Mouse (Mus musculus): ENCODE measurements at regions not wholly inside any gene's neighbourhood (a gene's known extent, or its start where the extent isn't known, plus 50 kb on each side); places are given as distances from the start of the nearest gene placed in this dataset.

DNA sequence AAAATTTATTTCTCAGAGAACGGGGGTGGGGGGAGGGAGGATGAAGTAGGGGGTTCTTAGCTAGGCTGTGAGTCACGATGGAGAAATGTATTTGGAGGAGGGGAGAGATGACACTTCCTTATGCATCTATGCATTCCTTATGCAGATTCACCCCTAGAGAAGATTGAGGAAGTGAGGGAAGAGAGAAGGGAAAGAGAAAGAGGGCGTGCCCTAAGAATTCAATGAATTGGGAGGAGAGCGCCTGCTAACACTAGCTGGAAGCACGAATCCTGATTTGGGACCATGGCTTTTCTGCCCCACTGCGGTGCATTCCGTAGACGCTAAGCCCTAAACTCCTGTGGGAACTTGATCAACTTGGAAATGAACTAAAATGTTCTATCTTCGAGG, 56.1 kb downstream of the Foxi3 start:
- no peak for DNase-seq

DNA sequence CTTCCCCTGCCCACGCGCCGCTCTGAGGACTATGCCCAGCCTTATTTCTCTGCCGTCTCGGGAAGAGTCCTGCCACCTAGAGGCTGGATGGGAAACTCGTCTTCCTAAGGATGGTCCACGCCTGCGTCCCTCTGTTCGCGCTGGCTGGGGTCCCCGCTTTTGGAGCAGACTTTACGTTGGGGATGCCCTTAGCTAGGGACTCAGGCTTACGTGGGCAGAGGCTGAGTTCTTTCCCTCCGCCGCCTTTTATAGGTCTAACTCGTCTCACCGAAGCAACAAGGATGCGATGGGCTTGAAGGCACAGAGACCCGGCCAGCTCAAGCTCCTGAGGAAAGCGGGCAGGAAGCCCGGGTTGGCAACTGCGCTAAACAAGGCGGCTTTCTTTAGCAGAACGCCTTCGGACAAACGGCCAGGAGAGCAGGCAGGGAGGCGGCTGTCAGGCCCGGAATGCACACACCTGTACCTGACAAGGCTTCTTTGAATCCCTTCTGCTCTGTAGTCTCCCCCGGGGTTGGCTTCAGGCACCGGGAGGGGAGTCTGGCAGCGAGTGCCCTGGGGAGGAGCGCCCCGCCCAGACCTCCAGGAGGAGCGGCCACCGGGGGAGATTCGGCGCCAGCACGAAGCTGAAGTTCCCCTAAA, 56.6 kb downstream of the Foxi3 start:
- peak; percentile 7 for DNase-seq

DNA sequence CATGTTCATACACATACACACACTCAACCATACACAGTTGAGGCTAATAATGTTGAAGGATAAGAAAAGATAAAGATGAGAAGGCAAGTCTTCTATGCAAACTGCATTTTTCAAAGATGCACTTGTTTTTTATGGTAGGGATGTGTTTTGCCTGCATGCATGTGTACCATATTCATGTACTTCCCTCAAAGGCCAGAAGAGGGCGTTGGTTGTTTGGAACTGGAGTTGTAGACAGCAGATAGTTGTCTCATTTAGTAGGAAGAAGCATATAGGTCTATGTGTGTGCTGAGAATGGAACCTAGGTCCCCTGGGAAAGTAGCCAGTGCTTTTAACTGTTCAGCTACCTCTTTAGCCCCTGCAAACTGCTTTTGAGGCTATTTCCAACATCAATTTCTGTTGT, 60.1 kb downstream of the Foxi3 start:
- DNase-seq = no peak

DNA sequence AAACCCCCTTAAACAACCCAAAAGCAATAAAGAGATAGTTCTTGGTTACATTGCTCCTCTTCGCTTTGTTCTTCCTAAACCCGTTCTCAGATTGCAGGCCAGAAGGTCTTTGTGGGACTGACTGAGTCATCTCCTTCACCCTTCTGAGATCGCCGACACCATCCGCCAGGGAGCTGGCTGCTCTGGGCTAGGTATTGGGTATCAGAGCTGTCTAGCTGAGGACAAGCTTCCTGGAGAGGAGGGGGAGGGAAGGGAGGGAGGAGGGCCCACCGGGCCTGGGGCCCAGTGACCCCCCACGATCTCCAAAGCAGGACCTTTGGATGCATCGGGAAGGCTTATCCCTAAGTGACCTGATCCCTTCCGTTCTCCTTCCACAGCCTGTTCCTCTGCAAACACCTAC, 65.0 kb downstream of the Foxi3 start:
- no peak for DNase-seq

DNA sequence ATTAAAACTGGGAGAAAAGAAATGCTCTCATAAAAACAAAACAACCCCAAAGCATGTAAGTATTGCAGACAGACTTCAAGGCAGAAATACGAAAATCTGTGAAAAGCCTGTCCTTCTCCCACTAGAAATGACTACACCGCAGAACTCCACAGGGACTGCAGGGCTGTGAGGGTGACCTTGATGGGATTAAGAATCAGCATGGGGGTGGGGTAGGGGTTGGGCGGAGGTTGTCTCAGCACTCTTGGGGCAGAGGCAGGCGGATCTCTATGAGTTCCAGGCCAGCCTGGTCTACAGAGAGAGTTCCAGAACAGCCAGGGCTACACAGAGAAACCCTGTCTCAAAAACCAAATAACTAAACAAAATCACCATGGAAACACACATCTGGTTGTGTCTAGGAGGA, 69.1 kb downstream of the Foxi3 start:
- no peak for DNase-seq

DNA sequence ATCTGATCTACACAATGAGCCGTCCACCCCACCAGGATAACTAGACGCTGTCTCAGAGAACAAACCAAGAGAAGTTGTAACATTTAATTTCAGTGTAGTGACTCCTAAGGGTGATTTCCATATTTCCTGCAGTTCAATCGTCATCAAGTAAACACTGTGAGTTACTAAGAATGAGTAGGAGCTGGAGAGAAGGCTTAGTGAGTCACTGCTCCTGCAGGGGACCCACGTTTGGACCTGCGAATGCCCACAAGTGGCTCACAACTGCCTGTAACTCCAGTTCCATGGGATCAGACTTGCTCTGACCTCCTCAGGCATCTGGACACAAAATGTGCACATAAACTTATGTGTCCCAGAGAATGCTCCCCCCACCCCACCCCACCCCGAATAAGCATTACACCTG, 73.3 kb downstream of the Foxi3 start:
- DNase-seq = no peak

DNA sequence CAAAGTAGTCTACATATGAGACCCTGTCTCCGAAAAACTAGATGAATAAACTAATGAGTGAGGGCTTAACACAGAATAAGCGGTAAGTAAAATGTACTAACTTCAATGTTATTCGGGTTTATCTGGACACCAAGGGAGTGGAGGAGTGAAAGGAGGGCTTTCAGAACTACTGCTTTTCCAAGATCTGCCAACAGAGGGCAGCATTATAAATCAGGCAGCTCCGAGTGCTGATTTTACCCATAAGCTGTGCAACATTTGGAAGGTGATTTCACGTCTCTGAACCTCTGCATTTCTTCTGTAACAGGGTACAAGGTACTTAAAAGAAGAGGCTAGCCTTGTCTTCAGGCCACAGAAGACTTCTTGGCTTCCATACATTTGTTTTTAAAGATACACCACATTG, 74.2 kb downstream of the Foxi3 start:
- no peak for DNase-seq

DNA sequence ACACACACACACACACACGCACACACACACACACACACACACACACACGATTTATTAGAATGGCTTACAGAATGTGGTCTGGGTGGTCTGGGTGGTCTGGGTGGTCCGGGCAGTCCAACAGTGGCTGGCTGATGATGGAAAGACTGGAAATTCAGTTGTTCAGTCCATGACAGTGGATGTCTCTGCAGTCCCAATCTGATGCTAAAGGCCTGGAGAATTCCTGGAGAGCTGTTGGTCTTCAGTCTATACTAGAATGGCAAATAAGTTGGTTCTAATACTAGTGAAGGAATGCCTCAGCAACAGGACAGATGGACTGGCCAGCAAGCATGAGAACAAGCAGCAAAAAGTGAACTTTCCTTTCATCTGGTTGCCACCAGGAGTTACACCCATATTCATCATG, 87.9 kb downstream of the Foxi3 start:
- no peak for DNase-seq

DNA sequence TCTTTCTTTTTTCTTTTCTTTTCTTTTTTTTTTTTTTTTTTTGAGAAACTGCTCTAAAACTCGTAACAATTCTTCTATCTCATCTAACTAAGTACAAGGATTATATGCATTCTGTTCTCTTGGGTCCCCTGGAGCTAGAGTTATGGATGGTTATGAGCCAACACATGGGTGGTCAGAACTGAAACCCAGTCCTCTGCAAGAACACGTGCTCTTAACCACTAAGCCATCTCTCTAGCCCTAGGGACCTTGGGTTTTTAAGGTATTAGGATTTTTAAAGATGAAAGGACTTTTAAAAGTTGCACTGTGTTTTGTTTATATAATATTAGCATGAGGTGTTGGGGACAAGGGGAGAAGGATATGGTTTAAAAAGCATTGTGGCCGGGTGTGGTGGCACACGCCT, 88.9 kb downstream of the Foxi3 start:
- no peak for DNase-seq

DNA sequence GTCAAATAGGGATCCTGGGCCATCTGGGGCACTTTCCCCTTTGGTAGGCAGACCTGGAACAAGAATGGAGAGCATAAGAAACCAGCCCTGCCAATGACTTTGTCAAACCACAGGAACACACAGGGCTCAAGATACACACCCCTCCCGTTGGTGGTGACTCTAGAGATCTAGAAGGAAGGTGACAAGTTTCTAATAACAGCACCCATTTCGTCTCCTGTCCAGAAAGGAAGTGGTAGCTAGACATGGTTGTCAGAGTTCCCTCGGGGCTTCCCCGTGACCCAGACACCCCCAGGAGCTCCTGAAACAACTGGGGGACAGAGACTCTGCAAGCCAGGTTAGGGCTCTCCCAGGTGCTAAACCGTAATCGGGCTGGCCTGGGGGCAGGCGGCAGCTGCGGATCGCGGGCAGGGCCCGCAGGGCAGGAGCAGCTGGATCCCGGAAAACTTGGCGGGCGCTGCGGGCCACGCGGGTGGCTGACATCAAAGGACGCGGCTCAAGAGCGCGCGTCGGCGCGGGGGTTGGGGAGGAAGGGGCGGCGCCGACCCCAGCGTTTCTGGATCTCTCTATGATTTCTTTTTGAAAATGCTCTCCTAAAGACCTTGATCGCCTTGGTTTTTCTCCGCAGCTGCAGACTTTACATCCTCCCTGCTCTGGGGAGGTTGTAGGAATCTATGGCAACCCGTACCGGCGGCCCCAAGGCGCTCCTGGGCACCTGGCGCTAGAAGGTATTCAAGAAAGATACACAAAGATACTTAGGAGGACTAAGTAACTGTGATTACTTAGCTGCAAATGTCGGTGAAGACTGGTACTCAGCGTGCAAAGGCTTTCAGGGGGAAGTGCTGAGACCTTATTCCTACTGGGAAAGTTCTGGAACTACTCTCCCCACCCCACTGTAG, 92.1 kb downstream of the Foxi3 start:
- no peak for DNase-seq

DNA sequence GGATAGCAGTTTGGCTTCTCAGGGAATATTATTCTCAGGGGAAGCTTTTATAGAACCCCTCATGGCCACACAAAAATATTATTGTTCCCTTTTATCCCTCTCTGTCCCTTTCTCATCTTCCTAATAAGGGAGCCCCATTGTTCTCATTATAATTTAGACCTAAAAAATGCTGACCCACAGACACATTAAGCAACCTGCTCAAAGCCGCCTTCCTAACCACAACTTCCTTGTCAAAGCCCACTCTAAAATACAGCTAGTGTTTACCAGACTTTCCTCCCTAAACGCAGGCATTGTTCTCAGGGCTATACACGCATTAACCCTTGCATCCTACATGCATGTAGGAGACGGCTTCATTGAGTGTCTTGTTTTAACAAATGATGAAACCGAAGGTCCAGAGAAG, 93.9 kb downstream of the Foxi3 start:
- DNase-seq = no peak

DNA sequence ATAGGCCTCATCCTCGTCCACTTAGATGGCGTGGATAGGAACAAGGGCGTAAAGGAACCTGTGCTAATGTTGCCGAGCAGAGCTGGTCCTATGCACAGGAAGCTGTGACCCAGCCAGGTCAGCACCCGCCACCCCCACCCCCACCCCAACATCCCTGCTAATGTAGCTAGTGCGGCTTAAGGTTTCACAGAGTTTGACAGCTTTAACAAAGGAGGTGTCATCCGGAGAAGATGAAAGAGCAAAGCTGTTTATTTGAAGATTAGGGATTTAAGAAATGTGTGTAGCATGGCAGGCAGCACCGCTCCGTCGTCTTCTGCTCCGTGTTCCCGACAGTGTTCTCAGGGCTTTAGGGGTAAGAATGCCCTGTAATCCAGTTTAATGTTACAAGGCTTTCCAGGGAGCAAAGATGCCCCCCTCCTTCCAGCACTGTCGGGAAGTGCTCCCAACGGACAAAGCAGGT, 93.5 kb downstream of the Thnsl2 start:
- DNase-seq = no peak

DNA sequence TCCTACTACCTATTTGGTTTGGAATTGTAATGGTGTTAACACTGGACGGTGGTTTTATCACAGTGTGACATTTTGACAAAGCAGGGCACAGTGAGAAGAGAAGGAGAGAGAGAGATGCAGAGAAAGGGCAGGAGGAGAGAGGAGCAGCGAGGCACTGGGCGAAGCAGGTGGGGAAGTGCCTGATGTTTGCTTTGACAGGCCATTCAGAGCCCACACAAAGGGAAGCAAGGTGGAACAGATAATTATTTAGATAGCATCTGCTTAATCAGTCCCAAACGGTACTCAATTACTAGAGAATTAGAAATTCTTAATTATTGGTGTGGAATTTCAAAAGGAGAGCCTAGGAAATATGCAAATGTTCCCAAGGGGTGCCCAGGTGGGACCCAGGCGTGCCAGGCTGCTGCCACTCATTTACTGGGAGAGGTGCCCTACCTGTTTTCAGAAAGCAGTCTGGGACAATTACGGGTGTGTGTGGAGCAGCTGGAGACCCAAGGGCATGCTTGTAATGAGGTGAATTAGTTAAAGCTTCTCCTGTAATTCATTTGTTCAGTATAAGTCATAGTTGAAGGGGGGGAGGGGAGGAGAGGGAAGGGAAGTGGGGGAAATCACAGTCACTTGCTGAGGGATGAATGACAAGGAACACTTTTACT, 86.9 kb downstream of the Thnsl2 start:
- DNase-seq = no peak

DNA sequence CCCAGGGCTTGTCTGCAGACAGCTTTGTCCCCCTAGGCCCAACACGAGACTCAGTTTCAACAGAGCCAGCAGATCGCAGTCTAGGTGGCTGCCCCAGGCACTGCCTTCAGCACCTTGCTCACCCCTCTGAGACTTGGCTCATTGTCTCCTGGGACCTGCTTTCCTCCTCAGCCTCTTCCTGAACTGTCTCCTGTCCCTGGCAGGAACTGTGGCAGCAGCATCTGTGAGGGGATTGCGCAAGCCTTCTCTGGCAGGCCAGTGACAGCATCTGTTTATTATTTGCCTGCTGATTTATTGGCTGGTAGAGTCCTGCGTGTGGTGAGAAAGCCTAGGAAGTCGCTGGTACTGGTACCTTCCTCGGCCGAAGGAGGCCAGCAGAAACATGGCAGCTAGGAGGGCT, 84.1 kb downstream of the Thnsl2 start:
- no peak for DNase-seq

DNA sequence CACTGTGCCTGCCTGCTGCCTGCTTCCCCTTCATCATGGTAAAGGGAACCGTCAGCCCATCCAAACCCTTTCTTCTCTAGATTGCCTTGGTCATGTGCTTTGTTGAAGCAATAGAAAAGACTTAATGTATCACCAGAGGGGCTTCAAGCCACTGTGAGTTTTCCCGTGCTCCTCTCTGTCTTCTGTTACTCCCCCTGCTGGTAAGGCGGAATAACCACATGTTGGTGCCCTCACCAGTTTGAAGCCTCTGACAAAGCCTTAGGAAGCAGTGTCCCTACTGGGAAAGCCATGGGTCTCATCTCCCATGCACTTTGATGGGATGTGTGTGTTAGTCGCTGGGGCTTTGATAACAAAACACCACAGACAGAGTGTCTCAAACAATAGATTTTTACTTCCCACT, 81.3 kb downstream of the Thnsl2 start:
- no peak for DNase-seq

DNA sequence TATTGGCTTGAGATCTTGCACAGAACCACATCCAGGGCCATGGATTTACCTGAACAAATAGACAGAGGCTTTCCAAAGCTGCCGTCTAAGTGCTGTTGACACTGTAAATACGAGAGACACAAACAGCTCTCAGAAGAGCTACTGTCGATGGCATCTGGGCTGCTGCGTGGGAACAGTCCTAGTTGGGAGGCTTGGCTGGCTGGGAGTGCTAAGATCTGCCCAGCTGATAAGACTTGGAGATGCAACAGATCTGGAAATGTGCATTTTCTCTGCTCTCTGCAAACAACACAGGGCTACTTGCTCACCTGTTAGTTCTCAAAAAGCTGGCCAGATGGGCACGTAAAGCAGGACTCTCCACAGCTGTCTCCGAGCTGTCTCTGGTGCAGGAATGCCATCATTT, 78.8 kb downstream of the Thnsl2 start:
- DNase-seq = no peak

DNA sequence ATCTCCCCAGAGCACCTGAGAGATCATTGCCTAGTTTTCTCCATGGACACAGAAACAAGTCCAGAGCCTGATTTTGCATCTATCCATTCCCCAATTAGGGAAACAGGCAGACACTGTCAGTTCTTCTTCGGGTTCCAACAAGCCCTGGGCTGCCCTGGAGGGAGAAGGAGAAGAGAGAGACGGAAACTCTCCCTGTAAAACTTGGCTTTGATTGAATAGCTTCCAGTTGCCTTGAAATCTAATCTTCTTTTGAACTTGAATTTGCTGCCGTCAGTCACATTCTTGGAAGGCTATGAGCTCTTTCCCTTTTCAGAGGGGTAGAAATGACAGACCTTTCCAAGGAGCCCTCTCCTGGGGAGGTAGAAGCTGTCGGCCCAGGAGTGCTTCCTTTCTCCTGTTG, 75.0 kb downstream of the Thnsl2 start:
- DNase-seq = no peak

DNA sequence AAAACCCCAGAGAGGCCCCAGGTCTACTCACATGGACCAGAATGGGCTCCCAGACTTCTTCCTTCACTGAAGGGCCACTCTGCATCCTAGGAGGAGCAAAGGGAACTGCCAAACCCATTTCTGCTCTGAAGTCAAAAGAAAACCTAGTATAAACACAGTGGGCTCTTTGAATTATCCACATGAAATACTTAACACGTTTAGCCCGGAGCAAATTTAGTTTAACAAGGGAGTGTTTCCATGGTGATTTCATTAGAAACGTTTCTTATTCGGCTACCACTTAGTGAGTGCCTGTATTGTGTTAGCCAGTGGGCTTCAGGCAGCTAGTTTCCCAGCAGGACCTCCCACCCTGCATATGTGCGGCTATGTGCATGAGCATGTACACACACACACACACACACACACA, 69.4 kb downstream of the Thnsl2 start:
- no peak for DNase-seq

All from kidney, adult 11 months (tissue).